Mouse (Mus musculus) mouse embryonic stem cell (cell line): ENCODE measurements around the gene Itga6.

Experiments
- in situ Hi-C, 2 experiments: fragments of 300-500 bp; cut with MboI; formaldehyde crosslinking; loops; 1 replicate in 1 of 2; 3 replicates in 1 of 2; pipeline ENCODE4 v1.14.3; 2019 to 2020; ENCODE audit warnings: low sequenced_read_pairs in 2 of 2, low pct_unique_long_range_greater_than_20kb in 1 of 2, mixed read lengths in 1 of 2; ENCODE audit not compliant: unreplicated experiment in 1 of 2

The Itga6 gene

GRCm38 (mm10) chr2:71787156-71787590 is 41.8 kb downstream of the Itga6 start:
- in situ Hi-C loops: no loop called here

GRCm38 (mm10) chr2:71787591-71788460 is 42.4 kb downstream of the Itga6 start:
- in situ Hi-C loops: no loop called here

- in situ Hi-C loops: no loop called here
Measured at GRCm38 (mm10) chr2:71790752-71791151, 45.3 kb downstream of the Itga6 start.

- in situ Hi-C loops: no loop called here
Measured at GRCm38 (mm10) chr2:71791203-71791602, 45.8 kb downstream of the Itga6 start.

DNA sequence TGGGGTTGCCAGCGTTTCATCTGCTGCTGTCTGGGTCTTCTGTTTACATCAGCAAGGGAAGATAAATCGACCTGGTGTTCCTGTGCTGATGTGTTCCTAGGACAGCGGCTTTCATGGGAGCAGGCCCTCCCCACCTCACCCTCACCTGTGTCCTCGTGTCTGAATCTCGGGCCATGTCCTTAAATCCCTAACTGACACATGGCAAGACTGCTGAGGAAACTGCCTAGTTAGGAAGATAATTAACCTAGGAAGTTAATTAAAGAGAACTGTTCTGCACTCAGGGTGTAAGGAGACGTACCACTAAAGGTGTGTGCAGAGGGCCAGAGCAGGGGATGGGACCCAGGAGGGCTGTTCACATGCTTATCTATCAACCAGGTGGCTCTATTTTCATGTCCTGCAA is 48.7 kb downstream of the Itga6 start:
- in situ Hi-C loops: no loop called here

GRCm38 (mm10) chr2:71796787-71797186 is 51.4 kb downstream of the Itga6 start:
- in situ Hi-C loops: loop anchor here in 1 of 2 experiments (5.0 kb wide), 1 partner anchor 49 kb away; the partner anchor contains the start of gene Itga6

- in situ Hi-C loops: no loop called here
Measured at GRCm38 (mm10) chr2:71800798-71801197, 55.4 kb downstream of the Itga6 start.

DNA sequence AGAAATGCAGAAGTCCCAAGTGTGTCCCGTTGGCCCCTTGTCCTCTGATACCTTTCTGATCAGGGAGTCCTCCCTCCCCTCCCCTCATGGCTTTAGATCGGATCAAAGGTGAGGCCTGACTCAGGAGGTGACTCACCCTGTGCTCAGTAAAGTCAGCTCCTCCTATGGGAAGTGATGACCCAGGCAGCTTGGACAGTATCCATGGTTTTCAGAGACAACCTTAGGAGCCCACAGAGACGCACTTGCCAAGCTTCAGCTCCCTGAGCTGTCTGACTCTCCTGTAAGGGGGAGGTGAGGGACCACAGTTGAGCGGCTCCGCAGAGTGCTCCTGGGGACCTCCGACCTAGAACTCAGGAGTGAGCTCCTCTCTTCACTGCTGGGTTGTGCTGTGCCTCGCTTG is 56.3 kb downstream of the Itga6 start:
- in situ Hi-C loops: no loop called here

DNA sequence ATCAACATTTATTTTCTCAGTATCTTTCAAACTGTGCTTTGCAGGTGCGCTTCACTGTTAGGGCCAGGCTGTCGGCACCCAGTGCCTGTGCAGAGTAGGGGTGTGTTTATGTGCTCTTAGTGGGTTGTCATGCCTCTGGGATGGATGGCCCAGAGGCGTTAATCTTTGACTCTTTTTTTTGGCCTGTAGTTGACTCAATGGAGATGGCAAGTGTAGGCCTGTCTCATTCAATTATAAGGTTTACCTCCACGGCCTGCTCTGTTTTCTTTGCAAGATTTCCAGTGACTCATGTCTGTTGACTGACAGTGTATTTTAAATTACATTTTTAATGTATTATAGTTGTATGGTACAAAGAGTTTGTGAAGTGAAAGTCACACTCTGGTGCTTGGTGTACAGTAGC is 56.7 kb downstream of the Itga6 start:
- in situ Hi-C loops: no loop called here

- in situ Hi-C loops: no loop called here
Measured at GRCm38 (mm10) chr2:71805120-71805519, 59.7 kb downstream of the Itga6 start.

GRCm38 (mm10) chr2:71805611-71806567 is 60.5 kb downstream of the Itga6 start:
- in situ Hi-C loops: no loop called here

DNA sequence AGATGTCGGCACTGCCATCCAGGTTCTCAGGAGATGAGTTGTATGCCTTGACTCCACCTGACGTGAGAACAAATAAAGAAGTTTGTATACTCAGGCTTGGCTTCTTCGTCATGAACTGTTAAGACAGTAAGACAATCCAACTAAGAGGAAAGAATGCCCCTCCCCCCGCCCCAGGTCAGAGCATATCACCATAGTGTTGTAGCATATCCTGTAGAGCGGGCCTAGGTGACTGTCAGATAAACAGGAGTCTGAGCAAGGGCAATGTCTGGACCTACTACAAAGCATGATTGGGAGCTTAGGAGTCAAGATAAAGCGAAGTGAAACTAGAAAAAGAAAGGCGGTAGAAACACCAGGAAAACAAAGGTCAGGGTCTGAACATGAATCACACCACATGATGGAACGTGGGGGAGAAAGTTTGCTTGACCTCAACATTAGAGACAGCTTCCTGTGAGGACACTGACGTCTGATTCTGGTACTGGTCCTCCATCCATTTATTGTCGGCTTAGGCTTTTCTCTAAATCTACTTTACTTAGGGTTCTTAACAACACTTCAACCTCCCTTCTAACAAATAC is 64.0 kb downstream of the Itga6 start:
- in situ Hi-C loops: no loop called here

- in situ Hi-C loops: no loop called here
Measured at GRCm38 (mm10) chr2:71810010-71810409, 64.6 kb downstream of the Itga6 start.

- in situ Hi-C loops: no loop called here
Measured at GRCm38 (mm10) chr2:71810906-71811305, 65.5 kb downstream of the Itga6 start.

DNA sequence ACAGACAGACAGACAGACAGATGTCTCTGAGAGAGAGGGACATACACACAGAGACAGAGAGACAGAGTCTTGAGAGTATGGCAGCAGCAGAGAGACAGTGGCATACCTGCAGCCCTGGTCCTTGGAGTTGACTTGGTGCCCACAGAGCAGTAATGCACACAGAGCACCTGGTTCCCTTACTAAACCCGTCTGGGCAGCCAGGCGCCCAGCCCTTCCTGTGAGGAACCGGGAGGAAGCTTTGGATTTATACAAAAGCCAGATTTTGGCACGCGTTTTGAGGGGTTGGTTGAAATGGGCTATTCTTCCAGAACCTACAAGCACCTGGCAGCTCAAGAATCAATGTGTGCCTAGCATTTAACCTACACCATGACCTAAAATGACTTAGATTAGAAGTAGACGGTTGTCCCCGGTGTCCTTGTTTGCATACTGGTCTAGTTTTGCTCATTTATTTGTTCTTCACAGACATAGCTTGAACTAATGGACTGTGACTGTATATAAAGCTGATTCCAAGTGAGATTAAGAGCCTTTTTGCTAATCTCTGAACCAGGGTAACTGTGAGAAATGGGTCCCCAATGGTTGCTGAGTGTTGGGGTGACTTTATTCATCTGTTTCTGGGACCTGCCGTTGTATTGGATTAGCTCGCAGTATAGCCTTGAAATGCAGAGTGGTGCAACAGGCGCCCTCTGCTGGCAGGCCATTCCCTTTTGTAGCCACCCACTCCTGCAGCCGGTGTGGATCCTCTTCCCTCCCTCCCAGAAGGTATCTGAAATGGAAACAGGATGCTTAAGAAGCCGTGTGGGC is 67.0 kb downstream of the Itga6 start:
- in situ Hi-C loops: no loop called here

- in situ Hi-C loops: no loop called here
Measured at GRCm38 (mm10) chr2:71813022-71813358, 67.6 kb downstream of the Itga6 start.

DNA sequence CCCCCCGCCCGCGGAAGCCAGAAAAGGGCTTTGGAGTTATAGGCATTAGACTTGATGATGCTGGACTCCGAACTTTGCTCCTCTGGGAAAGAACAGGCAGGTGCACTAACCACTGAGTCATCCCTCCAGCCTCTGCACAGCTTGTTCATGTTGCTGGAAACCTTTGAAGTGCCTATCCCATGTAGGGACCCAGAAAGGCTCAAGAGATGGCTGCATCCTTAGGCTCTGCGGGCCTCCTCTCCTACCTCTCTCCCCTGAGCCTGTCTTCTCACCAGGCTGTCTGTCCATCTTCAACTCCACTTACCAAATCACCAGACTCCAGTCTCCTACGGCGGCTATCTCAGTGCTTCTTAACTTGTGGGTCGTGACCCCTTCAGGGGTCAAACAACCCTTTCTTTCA is 68.0 kb downstream of the Itga6 start:
- in situ Hi-C loops: no loop called here

- in situ Hi-C loops: no loop called here
Measured at GRCm38 (mm10) chr2:71814016-71814415, 68.6 kb downstream of the Itga6 start.
